Mouse (Mus musculus): ENCODE measurements at regions not wholly inside any gene's neighbourhood (a gene's known extent, or its start where the extent isn't known, plus 50 kb on each side); places are given as distances from the start of the nearest gene placed in this dataset.

DNA sequence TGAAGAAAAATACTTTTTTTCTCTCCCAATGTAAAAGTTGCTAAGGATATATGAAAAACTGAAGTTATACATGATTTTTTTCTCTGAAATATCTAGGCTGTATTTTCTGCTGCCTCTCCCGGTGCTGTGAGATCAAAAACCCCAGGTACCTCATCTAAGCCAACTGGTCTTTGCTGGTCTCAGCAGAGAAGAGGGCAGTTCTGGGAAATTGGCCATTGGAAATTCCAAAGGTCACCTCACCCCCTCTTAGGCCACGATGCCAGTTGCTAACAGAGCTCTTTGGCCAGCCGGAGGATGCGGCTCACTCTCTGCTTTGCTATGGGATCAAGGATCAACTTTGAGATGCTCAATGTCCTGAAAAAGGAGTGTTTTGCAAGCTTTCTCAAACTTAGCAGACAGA, 280.9 kb upstream of the Rora start:
- H3K4me2 ChIP-seq (ENCODE audit: low read depth) = no peak overlapping the region
- H3K27me3 ChIP-seq (ENCODE audit: insufficient read depth, low read length) = no peaks in the 10 kb centered on the region
- WGBS = 84% methylated on average over 4 of the region's 4 CpGs
- no peak for ATAC-seq
- no peaks in the 10 kb centered on the region for H3K4me1 ChIP-seq (ENCODE audit: insufficient read depth)
- no peak overlapping the region for H3K9ac ChIP-seq
- H3K36me3 ChIP-seq (ENCODE audit: insufficient read depth) = no peaks in the 10 kb centered on the region
- no peak for DNase-seq
- H3K9me3 ChIP-seq (ENCODE audit: low read length) = no peaks in the 10 kb centered on the region
- TF ChIP-seq CTCF (IDR thresholded peaks at IDR 0.05; ENCODE audit: low read depth) = no peak
- no peak overlapping the region for H3K27ac ChIP-seq (ENCODE audit: low read depth, low read length)
- no peak overlapping the region for H3K4me3 ChIP-seq (ENCODE audit: low read depth, low read length)

GRCm38 (mm10) chr9:68376222-68376621, 277.4 kb upstream of the Rora start:
- Histone ChIP-seq H3K4me3 (ENCODE audit: low read depth, low read length) (no peak overlapping the region), H3K27ac (ENCODE audit: low read depth, low read length) (no peak overlapping the region), H3K27me3 (ENCODE audit: insufficient read depth, low read length) (no peaks in the 10 kb centered on the region), H3K4me2 (ENCODE audit: low read depth) (no peak overlapping the region), H3K4me1 (ENCODE audit: insufficient read depth) (no peaks in the 10 kb centered on the region), H3K36me3 (ENCODE audit: insufficient read depth) (no peaks in the 10 kb centered on the region), H3K9me3 (ENCODE audit: low read length) (no peaks in the 10 kb centered on the region), H3K9ac (no peak overlapping the region)
- ATAC-seq = no peak
- 77% methylated on average over 1 of the region's 1 CpGs for WGBS
- no peak for DNase-seq
- no peak for TF ChIP-seq CTCF (IDR thresholded peaks at IDR 0.05; ENCODE audit: low read depth)

- Histone ChIP-seq H3K4me1 (ENCODE audit: insufficient read depth) (no peaks in the 10 kb centered on the region), H3K4me3 (ENCODE audit: low read depth, low read length) (no peak overlapping the region), H3K36me3 (ENCODE audit: insufficient read depth) (no peaks in the 10 kb centered on the region), H3K27ac (ENCODE audit: low read depth, low read length) (no peak overlapping the region), H3K9ac (no peak overlapping the region), H3K4me2 (ENCODE audit: low read depth) (no peak overlapping the region), H3K9me3 (ENCODE audit: low read length) (no peaks in the 10 kb centered on the region), H3K27me3 (ENCODE audit: insufficient read depth, low read length) (no peaks in the 10 kb centered on the region)
- no peak for ATAC-seq
- DNase-seq = no peak
- WGBS = 88% methylated on average over 6 of the region's 6 CpGs
- no peak for TF ChIP-seq CTCF (IDR thresholded peaks at IDR 0.05; ENCODE audit: low read depth)
These were observed 271.7 kb upstream of the Rora start for GRCm38 (mm10) chr9:68381871-68382270.

DNA sequence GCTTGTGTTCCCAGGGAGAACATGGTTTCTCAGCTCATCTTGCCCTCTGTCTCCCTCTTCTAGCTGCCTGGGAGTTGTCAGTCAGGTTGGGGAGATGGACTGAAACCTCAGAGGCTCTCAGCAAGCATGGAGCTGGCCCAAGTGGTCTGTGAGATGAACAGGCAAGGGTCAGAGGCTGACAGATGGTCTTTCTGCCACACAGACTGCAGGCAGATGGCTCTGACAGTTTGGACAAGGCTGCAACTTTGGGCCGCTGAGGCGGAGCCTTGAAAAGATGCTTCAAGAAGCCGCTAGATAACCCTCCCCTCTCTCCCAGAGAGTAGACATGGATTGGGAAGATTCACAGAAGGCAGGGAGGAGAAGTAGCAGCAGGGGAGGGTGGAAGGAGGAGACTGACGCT, 252.7 kb upstream of the Rora start:
- Histone ChIP-seq H3K4me1 (ENCODE audit: insufficient read depth) (no peaks in the 10 kb centered on the region), H3K27me3 (ENCODE audit: insufficient read depth, low read length) (no peaks in the 10 kb centered on the region), H3K4me3 (ENCODE audit: low read depth, low read length) (no peak overlapping the region), H3K27ac (ENCODE audit: low read depth, low read length) (no peak overlapping the region), H3K9ac (no peak overlapping the region), H3K36me3 (ENCODE audit: insufficient read depth) (no peaks in the 10 kb centered on the region), H3K9me3 (ENCODE audit: low read length) (no peaks in the 10 kb centered on the region), H3K4me2 (ENCODE audit: low read depth) (no peak overlapping the region)
- DNase-seq (no peak), ATAC-seq (no peak)
- no peak for TF ChIP-seq CTCF (IDR thresholded peaks at IDR 0.05; ENCODE audit: low read depth)
- WGBS = 74% methylated on average over 4 of the region's 4 CpGs

- no peak overlapping the region for H3K4me3 ChIP-seq (ENCODE audit: low read depth, low read length)
- DNase-seq (peak; percentile 6), ATAC-seq (no peak)
- no peaks in the 10 kb centered on the region for H3K36me3 ChIP-seq (ENCODE audit: insufficient read depth)
- no peak overlapping the region for H3K27ac ChIP-seq (ENCODE audit: low read depth, low read length)
- no peak overlapping the region for H3K4me2 ChIP-seq (ENCODE audit: low read depth)
- TF ChIP-seq CTCF (IDR thresholded peaks at IDR 0.05; ENCODE audit: low read depth) = no peak
- H3K27me3 ChIP-seq (ENCODE audit: insufficient read depth, low read length) = no peaks in the 10 kb centered on the region
- H3K4me1 ChIP-seq (ENCODE audit: insufficient read depth) = no peaks in the 10 kb centered on the region
- no peaks in the 10 kb centered on the region for H3K9me3 ChIP-seq (ENCODE audit: low read length)
- H3K9ac ChIP-seq = no peak overlapping the region
- 35% methylated on average over 8 of the region's 8 CpGs for WGBS
These were observed 251.3 kb upstream of the Rora start for GRCm38 (mm10) chr9:68402176-68402845.

DNA sequence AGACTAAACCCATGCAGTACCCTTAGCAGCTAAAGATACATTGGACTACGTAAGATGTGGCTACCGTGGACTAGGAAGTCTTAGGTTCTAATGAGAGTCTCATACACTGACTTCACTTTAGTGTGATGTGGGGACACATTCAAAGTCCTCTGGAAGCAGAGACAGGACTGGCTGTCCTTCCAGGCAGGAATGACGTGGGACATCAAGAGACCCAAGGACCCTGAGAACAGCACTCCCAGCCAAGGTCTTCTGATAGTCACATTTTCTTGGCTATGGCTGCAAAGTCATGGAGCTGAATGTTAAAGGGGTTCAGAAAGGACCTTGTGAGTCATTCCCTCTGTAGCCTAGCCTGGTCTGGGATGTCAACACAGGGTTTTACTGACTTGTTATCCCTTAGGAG, 250.6 kb upstream of the Rora start:
- H3K27ac ChIP-seq (ENCODE audit: low read depth, low read length) = no peak overlapping the region
- no peak for TF ChIP-seq CTCF (IDR thresholded peaks at IDR 0.05; ENCODE audit: low read depth)
- DNase-seq = no peak
- H3K4me3 ChIP-seq (ENCODE audit: low read depth, low read length) = no peak overlapping the region
- no peaks in the 10 kb centered on the region for H3K36me3 ChIP-seq (ENCODE audit: insufficient read depth)
- no peak overlapping the region for H3K9ac ChIP-seq
- no peak overlapping the region for H3K4me2 ChIP-seq (ENCODE audit: low read depth)
- ATAC-seq = no peak
- WGBS = 96% methylated on average over 3 of the region's 3 CpGs
- no peaks in the 10 kb centered on the region for H3K27me3 ChIP-seq (ENCODE audit: insufficient read depth, low read length)
- no peaks in the 10 kb centered on the region for H3K4me1 ChIP-seq (ENCODE audit: insufficient read depth)
- H3K9me3 ChIP-seq (ENCODE audit: low read length) = no peaks in the 10 kb centered on the region

GRCm38 (mm10) chr9:68403516-68403915, 250.1 kb upstream of the Rora start:
- H3K27ac ChIP-seq (ENCODE audit: low read depth, low read length) = no peak overlapping the region
- H3K4me3 ChIP-seq (ENCODE audit: low read depth, low read length) = no peak overlapping the region
- no peak overlapping the region for H3K9ac ChIP-seq
- WGBS = 88% methylated on average over 4 of the region's 4 CpGs
- no peak overlapping the region for H3K4me2 ChIP-seq (ENCODE audit: low read depth)
- ATAC-seq (no peak), DNase-seq (no peak)
- no peaks in the 10 kb centered on the region for H3K9me3 ChIP-seq (ENCODE audit: low read length)
- TF ChIP-seq CTCF (IDR thresholded peaks at IDR 0.05; ENCODE audit: low read depth) = no peak
- no peaks in the 10 kb centered on the region for H3K4me1 ChIP-seq (ENCODE audit: insufficient read depth)
- no peaks in the 10 kb centered on the region for H3K36me3 ChIP-seq (ENCODE audit: insufficient read depth)
- no peaks in the 10 kb centered on the region for H3K27me3 ChIP-seq (ENCODE audit: insufficient read depth, low read length)

Data from forebrain, postnatal 0 days (tissue).